Mouse (Mus musculus) megakaryocyte, embryonic 14.5 days (primary cell): ENCODE measurements around the gene Fto.

Experiments
- FLI1 ChIP-seq: IDR thresholded peaks from 2 replicates; pipeline ENCODE4 v1.6.1; 2012; ENCODE audit warnings: low read length, inconsistent platforms, mixed read lengths
- GATA1 ChIP-seq: IDR thresholded peaks from 3 replicates; pipeline ENCODE4 v1.6.1; 2012; ENCODE audit warnings: mixed read lengths, low read length, inconsistent platforms, borderline replicate concordance

GRCm38 (mm10) chr8:91560017-91560591, 246.8 kb downstream of the Fto start:
- no peak for TF ChIP-seq GATA1
- no peak for TF ChIP-seq FLI1
